Mouse (Mus musculus): ENCODE measurements around the gene Mt4. TPM values are rescaled to one million over a fixed set of nuclear protein-coding genes. Genes with fewer than 3 reads are reported as not detected.

Gene Mt4
- polyA plus RNA-seq, 1 experiment from 2014 or later = not detected

- peaks cover 93% of the 10 kb centered on the region for H3K27me3 ChIP-seq
- WGBS = 1% methylated on average over 39 of the region's 39 CpGs
- H3K9ac ChIP-seq (replicated peaks) = peak overlapping the region; percentile 36
- H3K4me2 ChIP-seq (replicated peaks) = peak overlapping the region; percentile 83
- ATAC-seq = 0 out of 2 replicates have a peak, but pooled peaks have one; percentile 22
- no peaks in the 10 kb centered on the region for H3K36me3 ChIP-seq
- no peak overlapping the region for H3K27ac ChIP-seq
- H3K4me1 ChIP-seq (replicated peaks) = peaks cover 21% of the 10 kb centered on the region
- H3K9me3 ChIP-seq = no peaks in the 10 kb centered on the region
- peak overlapping the region; percentile 45 for H3K4me3 ChIP-seq (replicated peaks)
Observed at GRCm38 (mm10) chr8:94172809-94173732, 36.1 kb downstream of the Mt4 start.

- no peak overlapping the region for H3K27ac ChIP-seq
- WGBS = 50% methylated on average over 11 of the region's 11 CpGs
- H3K9me3 ChIP-seq = no peaks in the 10 kb centered on the region
- H3K4me2 ChIP-seq (replicated peaks) = no peak overlapping the region
- no peak overlapping the region for H3K9ac ChIP-seq (replicated peaks)
- H3K4me3 ChIP-seq (replicated peaks) = no peak overlapping the region
- no peak for ATAC-seq
- H3K27me3 ChIP-seq = peaks cover 98% of the 10 kb centered on the region
- H3K36me3 ChIP-seq = no peaks in the 10 kb centered on the region
- H3K4me1 ChIP-seq (replicated peaks) = peaks cover 27% of the 10 kb centered on the region
Observed at GRCm38 (mm10) chr8:94173848-94174403, 36.9 kb downstream of the Mt4 start.

- Histone ChIP-seq H3K27me3 (peaks cover 98% of the 10 kb centered on the region), H3K9me3 (no peaks in the 10 kb centered on the region)
- WGBS = 21% methylated on average over 7 of the region's 7 CpGs
Observed at GRCm38 (mm10) chr8:94174619-94175213, 37.7 kb downstream of the Mt4 start.

DNA sequence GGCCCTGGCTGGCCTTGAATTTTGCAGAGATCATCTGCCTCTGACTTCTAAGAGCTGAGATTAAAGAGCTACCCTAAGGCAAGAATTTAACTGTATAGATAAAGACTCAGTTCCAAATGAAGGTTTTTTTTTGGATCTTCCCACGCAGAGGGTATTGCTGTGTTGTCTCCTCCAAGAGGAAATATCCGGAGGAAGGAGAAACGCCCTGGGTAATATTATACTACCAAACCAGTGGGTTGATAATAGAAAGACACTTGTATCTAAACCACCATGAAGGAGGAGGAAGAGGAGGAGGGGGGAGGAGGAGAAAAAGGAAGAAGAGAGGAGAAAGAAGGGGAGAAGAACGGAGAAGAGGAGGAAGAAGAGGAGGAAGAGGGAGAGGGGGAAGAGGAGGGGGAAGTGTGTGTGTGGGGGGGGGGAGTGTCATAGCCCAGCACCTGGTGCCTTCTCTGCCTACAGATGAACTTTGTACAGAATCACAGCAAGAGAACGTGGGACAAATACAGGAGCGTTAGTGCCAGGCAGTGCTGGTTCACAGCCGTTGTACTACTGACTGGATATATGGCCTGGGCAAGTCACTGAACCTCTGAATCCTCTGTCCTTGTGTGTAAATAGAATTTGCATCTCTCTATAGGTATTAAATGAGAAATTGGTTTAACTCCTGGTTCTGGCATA, 40.9 kb downstream of the Mt4 start:
- no peaks in the 10 kb centered on the region for H3K36me3 ChIP-seq
- 67% methylated on average over 7 of the region's 7 CpGs for WGBS
- ATAC-seq = no peak
- H3K9me3 ChIP-seq = no peaks in the 10 kb centered on the region
- H3K27ac ChIP-seq = no peak overlapping the region
- H3K27me3 ChIP-seq = peaks cover 97% of the 10 kb centered on the region
- no peak overlapping the region for H3K4me2 ChIP-seq (replicated peaks)
- H3K4me3 ChIP-seq (replicated peaks) = no peak overlapping the region
- H3K9ac ChIP-seq (replicated peaks) = no peak overlapping the region
- H3K4me1 ChIP-seq (replicated peaks) = peaks cover 27% of the 10 kb centered on the region

More at GRCm38 (mm10) chr8:94174619-94175213, 37.7 kb downstream of the Mt4 start:
- Histone ChIP-seq H3K9ac (replicated peaks) (no peak overlapping the region), H3K27ac (no peak overlapping the region), H3K4me1 (replicated peaks) (peaks cover 35% of the 10 kb centered on the region), H3K36me3 (no peaks in the 10 kb centered on the region), H3K4me2 (replicated peaks) (no peak overlapping the region), H3K4me3 (replicated peaks) (no peak overlapping the region)
- ATAC-seq = no peak

DNA sequence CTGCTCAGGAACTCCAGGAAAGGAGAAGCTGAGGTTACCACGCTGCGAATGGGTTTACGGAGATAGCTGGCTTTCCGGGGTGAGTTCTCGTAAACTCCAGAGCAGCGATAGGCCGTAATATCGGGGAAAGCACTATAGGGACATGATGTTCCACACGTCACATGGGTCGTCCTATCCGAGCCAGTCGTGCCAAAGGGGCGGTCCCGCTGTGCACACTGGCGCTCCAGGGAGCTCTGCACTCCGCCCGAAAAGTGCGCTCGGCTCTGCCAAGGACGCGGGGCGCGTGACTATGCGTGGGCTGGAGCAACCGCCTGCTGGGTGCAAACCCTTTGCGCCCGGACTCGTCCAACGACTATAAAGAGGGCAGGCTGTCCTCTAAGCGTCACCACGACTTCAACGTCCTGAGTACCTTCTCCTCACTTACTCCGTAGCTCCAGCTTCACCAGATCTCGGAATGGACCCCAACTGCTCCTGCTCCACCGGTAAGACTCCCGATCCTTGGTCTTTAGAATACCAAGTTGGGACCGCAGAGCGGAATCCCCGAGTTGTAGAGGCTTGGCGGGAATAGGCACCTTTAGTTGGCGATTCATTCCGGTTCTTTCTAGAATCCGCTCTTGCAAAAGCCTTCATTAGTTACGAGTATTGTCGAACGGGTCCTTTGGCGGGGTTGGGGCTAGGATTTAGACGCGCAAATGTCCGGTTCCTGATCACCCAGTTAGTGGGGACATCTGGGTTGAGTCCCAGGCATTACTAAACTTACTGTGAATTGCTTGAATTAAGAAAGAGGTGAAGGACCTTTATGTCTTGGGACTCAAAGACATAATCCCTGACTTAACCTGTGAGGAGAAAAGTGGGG, 42.1 kb downstream of the Mt4 start, which contains the start of gene Mt1:
Gene Mt1, plus strand, starts transcription at position 226 of the 856 bp plus-strand sequence.
- Histone ChIP-seq H3K4me1 (replicated peaks) (peaks cover 28% of the 10 kb centered on the region), H3K36me3 (no peaks in the 10 kb centered on the region), H3K4me2 (replicated peaks) (peak within 1 kb of the TSS; percentile 65), H3K4me3 (replicated peaks) (peak within 1 kb of the TSS; percentile 40), H3K9me3 (no peaks in the 10 kb centered on the region), H3K9ac (replicated peaks) (peak within 1 kb of the TSS; percentile 34), H3K27ac (no peak within 1 kb of the TSS), H3K27me3 (peaks cover 97% of the 10 kb centered on the region)
- 1% methylated on average over 50 of the region's 50 CpGs for WGBS
- peak; percentile 85 for ATAC-seq

- 3% methylated on average over 25 of the region's 25 CpGs for WGBS
- H3K4me1 ChIP-seq (replicated peaks) = peaks cover 28% of the 10 kb centered on the region
- H3K9me3 ChIP-seq = no peaks in the 10 kb centered on the region
- peak overlapping the region; percentile 40 for H3K4me3 ChIP-seq (replicated peaks)
- H3K36me3 ChIP-seq = no peaks in the 10 kb centered on the region
- H3K27me3 ChIP-seq = peaks cover 97% of the 10 kb centered on the region
- H3K9ac ChIP-seq (replicated peaks) = peak overlapping the region; percentile 34
- H3K27ac ChIP-seq = no peak overlapping the region
- no peak for ATAC-seq
- H3K4me2 ChIP-seq (replicated peaks) = peak overlapping the region; percentile 65
Observed at GRCm38 (mm10) chr8:94179713-94180560, 42.9 kb downstream of the Mt4 start.

GRCm38 (mm10) chr8:94180561-94180908, 43.5 kb downstream of the Mt4 start:
- no peak overlapping the region for H3K4me2 ChIP-seq (replicated peaks)
- 87% methylated on average over 1 of the region's 1 CpGs for WGBS
- peaks cover 28% of the 10 kb centered on the region for H3K4me1 ChIP-seq (replicated peaks)
- peaks cover 95% of the 10 kb centered on the region for H3K27me3 ChIP-seq
- no peak overlapping the region for H3K27ac ChIP-seq
- H3K9ac ChIP-seq (replicated peaks) = no peak overlapping the region
- no peaks in the 10 kb centered on the region for H3K36me3 ChIP-seq
- H3K9me3 ChIP-seq = no peaks in the 10 kb centered on the region
- H3K4me3 ChIP-seq (replicated peaks) = no peak overlapping the region; the same call in 1 of the 2 replicates
- no peak for ATAC-seq

DNA sequence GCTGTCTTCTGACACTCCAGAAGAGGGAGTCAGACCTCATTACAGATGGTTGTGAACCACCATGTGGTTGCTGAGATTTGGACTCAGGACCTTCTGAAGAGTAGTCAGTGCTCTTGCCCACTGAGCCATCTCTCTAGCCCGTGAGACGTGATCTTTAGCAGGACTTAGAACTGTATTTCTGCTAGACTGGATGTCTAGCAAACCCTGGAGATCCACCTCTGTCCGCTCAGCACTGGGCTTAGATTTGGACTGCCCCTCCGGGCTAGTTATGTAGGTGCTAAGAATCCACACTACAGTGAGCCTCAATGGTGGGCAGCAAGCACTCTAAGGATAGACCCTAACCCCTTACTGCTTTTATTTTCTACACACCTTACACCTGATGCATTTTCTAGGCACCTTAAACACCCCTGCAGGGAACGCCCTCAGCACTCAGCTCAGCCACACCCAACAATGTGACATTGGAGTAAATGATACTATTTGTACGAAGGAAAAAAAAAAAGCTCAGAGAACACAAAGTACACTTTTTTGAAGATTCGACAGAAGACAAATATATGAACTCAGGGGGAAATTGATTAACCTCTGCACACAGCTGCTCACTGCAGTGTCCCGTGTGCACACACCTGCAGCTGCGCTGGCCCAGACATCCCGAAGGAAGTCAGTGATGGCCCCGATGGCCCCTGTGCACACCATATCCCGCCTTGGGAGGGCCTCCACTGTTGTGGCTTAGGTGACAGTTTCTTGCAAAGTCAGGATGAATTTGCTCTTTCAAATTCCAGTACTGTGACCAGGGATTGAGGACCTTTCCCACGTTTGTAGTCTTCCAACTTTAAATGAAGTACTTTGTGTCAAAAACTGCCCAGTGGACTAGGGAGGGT, 45.3 kb downstream of the Mt4 start:
- Histone ChIP-seq H3K9me3 (no peaks in the 10 kb centered on the region), H3K4me3 (replicated peaks) (no peak overlapping the region), H3K4me2 (replicated peaks) (peak overlapping the region; percentile 36; the same call in 1 of the 2 replicates), H3K27ac (no peak overlapping the region), H3K9ac (replicated peaks) (no peak overlapping the region), H3K4me1 (replicated peaks) (peaks cover 39% of the 10 kb centered on the region), H3K27me3 (peaks cover 95% of the 10 kb centered on the region), H3K36me3 (no peaks in the 10 kb centered on the region)
- WGBS = 67% methylated on average over 13 of the region's 13 CpGs
- no peak for ATAC-seq

DNA sequence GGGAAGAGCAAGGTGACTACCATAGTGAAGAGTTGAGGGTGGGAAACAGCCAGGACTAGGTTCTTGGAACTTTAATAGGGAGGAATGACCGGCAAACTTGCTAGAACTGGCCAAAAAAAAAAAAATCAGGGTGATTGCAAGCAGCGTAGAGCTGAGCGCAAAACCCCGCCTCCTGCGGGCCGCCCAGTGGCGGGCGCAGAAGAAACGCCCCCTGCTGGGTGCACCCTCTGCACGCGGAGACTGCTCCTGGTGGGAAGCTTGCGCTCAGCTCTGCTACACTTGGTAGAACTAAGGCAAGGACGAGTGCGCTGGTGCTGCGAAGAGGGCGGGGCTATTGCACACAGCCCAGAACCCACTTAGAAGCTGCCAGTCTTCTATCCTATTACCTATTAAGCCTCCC, 46.1 kb downstream of the Mt4 start:
- no peak overlapping the region for H3K27ac ChIP-seq
- ATAC-seq = peak; percentile 49; the same call in 1 of the 2 replicates
- peak overlapping the region; percentile 36 for H3K4me2 ChIP-seq (replicated peaks)
- H3K27me3 ChIP-seq = peaks cover 97% of the 10 kb centered on the region
- H3K36me3 ChIP-seq = no peaks in the 10 kb centered on the region
- no peaks in the 10 kb centered on the region for H3K9me3 ChIP-seq
- WGBS = 1% methylated on average over 16 of the region's 16 CpGs
- H3K4me3 ChIP-seq (replicated peaks) = peak overlapping the region; percentile 13
- peaks cover 45% of the 10 kb centered on the region for H3K4me1 ChIP-seq (replicated peaks)
- H3K9ac ChIP-seq (replicated peaks) = no peak overlapping the region; the same call in 1 of the 2 replicates

- 27% methylated on average over 12 of the region's 12 CpGs for WGBS
- Histone ChIP-seq H3K4me1 (replicated peaks) (peaks cover 35% of the 10 kb centered on the region), H3K27me3 (peaks cover 87% of the 10 kb centered on the region), H3K9ac (replicated peaks) (no peak overlapping the region), H3K9me3 (no peaks in the 10 kb centered on the region), H3K36me3 (no peaks in the 10 kb centered on the region), H3K27ac (no peak overlapping the region), H3K4me3 (replicated peaks) (no peak overlapping the region), H3K4me2 (replicated peaks) (no peak overlapping the region)
- no peak for ATAC-seq
Observed at GRCm38 (mm10) chr8:94184357-94184843, 47.4 kb downstream of the Mt4 start.

All from midbrain, embryonic 13.5 days (tissue).